Mouse (Mus musculus) midbrain, embryonic 12.5 days (tissue): ENCODE data around the gene Olfr338. TPM values are rescaled to one million over a fixed set of nuclear protein-coding genes. Genes with fewer than 3 reads are reported as not detected.
"Not testable (repeated sequence)": the region's sequence is repeated elsewhere in the genome, so short reads cannot be mapped to it uniquely, and the experiment has no call there.

ENCODE experiments used
- ATAC-seq: fragments of 200-750 bp; cut with Nextera tagmentation; 2 replicates; pipeline ENCODE4 v1.8.0; 2017; ENCODE audit warnings: low read depth, moderate TSS enrichment, moderate library complexity; ENCODE audit not compliant: low FRiP score
- H3K27ac ChIP-seq: fragments of 300-500 bp; sonication (generic); replicated peaks from 2 replicates; pipeline ENCODE4 v1.5.1; 2016; ENCODE audit warnings: mild to moderate bottlenecking
- H3K27me3 ChIP-seq: fragments of 300-500 bp; sonication (generic); 2 replicates; pipeline ENCODE4 v1.6.1; 2016; ENCODE audit warnings: mild to moderate bottlenecking
- H3K36me3 ChIP-seq: fragments of 300-500 bp; sonication (generic); 2 replicates; pipeline ENCODE4 v1.6.1; 2016
- H3K4me1 ChIP-seq: fragments of 300-500 bp; sonication (generic); 2 replicates; pipeline ENCODE4 v1.6.1; 2016
- H3K4me2 ChIP-seq: fragments of 300-500 bp; sonication (generic); replicated peaks from 2 replicates; pipeline ENCODE4 v1.6.1; 2016; ENCODE audit warnings: mild to moderate bottlenecking, moderate library complexity
- H3K4me3 ChIP-seq: fragments of 300-500 bp; sonication (generic); 2 replicates; pipeline ENCODE4 v1.5.1; 2016; ENCODE audit warnings: mild to moderate bottlenecking
- H3K9ac ChIP-seq: fragments of 300-500 bp; sonication (generic); replicated peaks from 2 replicates; pipeline ENCODE4 v1.6.1; 2016; ENCODE audit warnings: mild to moderate bottlenecking, moderate library complexity
- H3K9me3 ChIP-seq: fragments of 300-500 bp; sonication (generic); 2 replicates; pipeline ENCODE4 v1.6.1; 2016; ENCODE audit warnings: mild to moderate bottlenecking
- WGBS: fragments of 180-500 bp; shearing (Covaris S2); methylation state at CpG from one replicate; pipeline ENCODE4 v1.1.7; 2016; 5-methylcytosine and 5-hydroxymethylcytosine counted together
- polyA plus RNA-seq: library from polyadenylated mRNA; unstranded; fragments of >200 nt; fragmentation: Nextera tagmentation; extraction: Ambion mirVana; gene quantifications from 2 replicates; pipeline ENCODE4 v1.2.1, GENCODE M21; 2016

The Olfr338 gene
- polyA plus RNA-seq, result not detected in 2 replicates

DNA sequence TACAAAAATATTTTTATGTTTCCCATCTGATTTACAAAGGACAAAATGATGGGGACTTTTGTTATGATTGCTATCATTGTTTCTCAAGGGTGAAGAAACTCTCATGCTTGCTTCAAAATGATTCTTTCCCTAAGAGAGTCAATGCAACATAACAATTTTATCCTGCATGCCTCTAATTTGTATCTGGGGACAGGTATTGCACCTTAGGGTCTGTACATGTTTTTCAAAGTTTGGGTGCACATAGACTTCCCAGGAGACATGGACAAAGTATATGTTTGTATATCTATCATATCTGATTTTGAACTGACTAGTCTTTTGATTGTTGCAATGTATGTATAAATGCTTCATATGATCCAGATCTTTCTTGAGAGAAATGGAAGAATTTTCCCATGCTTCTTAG lies at the start of gene Olfr338:
Gene Olfr338 (plus strand): TSS at position 301 of the 400 bp plus-strand sequence.
- Histone ChIP-seq H3K9ac (no peak within 1 kb of the TSS), H3K27ac (no peak within 1 kb of the TSS), H3K4me3 (no peak within 1 kb of the TSS), H3K27me3 (no peaks in the 10 kb centered on the region), H3K4me1 (no peaks in the 10 kb centered on the region), H3K4me2 (no peak within 1 kb of the TSS), H3K36me3 (no peaks in the 10 kb centered on the region), H3K9me3 (peaks cover 12% of the 10 kb centered on the region)
- ATAC-seq, result no peak

DNA sequence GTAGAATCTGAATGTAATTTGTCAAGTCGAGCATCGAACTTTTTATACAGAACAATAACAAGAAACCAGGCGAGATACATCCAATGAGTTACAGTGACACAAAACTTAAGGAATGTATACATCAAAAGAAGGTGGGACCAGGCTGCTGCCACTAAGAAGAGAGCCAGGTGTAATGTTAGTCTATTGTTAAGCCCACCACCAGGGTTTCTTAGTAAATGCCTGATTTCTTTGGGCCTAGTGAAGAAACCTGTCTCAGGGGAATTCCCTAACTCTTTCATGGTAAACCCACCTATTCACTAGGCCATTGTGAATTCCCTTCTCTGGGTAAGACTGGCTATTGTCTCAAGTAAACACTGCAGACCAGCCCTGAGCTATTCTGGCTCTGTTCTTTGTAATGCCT lies 41.9 kb downstream of the Olfr338 start:
- not testable (repeated sequence) for H3K4me1 ChIP-seq, H3K27ac ChIP-seq, H3K4me2 ChIP-seq, H3K36me3 ChIP-seq, H3K27me3 ChIP-seq, ATAC-seq, H3K4me3 ChIP-seq, H3K9ac ChIP-seq
- H3K9me3 ChIP-seq, result peaks cover 19% of the 10 kb centered on the region
- 85% methylated on average over 3 of the region's 3 CpGs for WGBS

DNA sequence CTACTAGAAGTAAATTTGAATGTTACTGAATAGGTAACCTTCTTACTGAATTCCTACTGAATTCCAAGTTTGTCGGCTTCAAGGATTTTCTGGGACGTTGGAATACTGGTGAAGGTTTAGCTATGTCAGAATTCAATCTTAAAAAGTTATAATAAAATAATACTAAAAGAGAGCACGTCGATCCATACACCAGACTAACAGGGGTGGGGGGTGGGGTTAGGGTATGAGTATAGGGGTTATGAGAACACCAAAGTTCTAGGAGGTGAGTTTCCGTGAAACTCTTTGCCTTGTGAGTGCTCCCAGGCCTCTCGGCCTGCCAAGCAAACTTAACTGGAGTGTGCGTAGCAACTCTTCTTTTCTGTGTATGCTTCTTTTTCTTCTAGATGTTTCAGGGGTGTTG lies 42.3 kb downstream of the Olfr338 start:
- not testable (repeated sequence) for H3K4me3 ChIP-seq, H3K4me2 ChIP-seq, H3K27me3 ChIP-seq, ATAC-seq, H3K9ac ChIP-seq, H3K36me3 ChIP-seq, H3K27ac ChIP-seq, H3K4me1 ChIP-seq
- WGBS, result 87% methylated on average over 7 of the region's 7 CpGs
- peaks cover 19% of the 10 kb centered on the region for H3K9me3 ChIP-seq

DNA sequence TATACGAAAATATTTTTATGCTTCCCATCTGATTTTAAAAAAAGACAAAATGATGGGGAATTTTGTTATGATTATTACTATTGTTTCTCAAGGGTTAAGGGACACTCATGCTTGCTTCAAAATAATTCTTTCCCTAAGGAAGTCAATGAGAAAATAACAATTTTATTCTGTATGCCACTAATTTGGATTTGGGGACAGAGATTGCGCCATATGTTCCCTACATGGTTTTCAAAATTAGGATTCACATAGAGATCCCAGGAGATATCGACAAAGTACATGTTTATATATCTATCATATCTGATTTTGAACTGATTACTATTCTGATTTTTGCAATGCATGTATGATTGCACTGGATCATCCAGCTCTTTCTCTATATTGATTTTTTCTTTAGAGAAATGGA lies 45.3 kb downstream of the Olfr338 start, which contains the start of gene Olfr339:
Gene Olfr339 (plus strand): TSS at position 301 of the 400 bp plus-strand sequence.
- no peak within 1 kb of the TSS for H3K27ac ChIP-seq
- no peak within 1 kb of the TSS for H3K4me3 ChIP-seq
- H3K36me3 ChIP-seq, result no peaks in the 10 kb centered on the region
- H3K4me2 ChIP-seq, result no peak within 1 kb of the TSS
- WGBS, result 86% methylated on average over 3 of the region's 3 CpGs
- no peak for ATAC-seq
- H3K27me3 ChIP-seq, result no peaks in the 10 kb centered on the region
- H3K4me1 ChIP-seq, result no peaks in the 10 kb centered on the region
- H3K9ac ChIP-seq, result no peak within 1 kb of the TSS
- H3K9me3 ChIP-seq, result peaks cover 19% of the 10 kb centered on the region

Other genes starting within 250 kb of the Olfr338 start
- gene Mrrf, start 237.1 kb upstream of the Olfr338 start, polyA plus RNA-seq, result 19.0 and 25.5 TPM in 2 replicates
- 125 and 128 TPM in 2 replicates for gene Rbm18, start 236.7 kb upstream of the Olfr338 start, polyA plus RNA-seq
- gene Ptgs1, start 143.1 kb upstream of the Olfr338 start, polyA plus RNA-seq, result 3.9 and 4.4 TPM in 2 replicates
- gene Olfr339, start 45.4 kb downstream of the Olfr338 start, polyA plus RNA-seq, result not detected in 2 replicates
- not detected in 2 replicates for gene Olfr340, start 79.1 kb downstream of the Olfr338 start, polyA plus RNA-seq
- not detected in 2 replicates for gene Olfr341, start 108.9 kb downstream of the Olfr338 start, polyA plus RNA-seq
- gene Olfr342, start 151.5 kb downstream of the Olfr338 start, polyA plus RNA-seq, result not detected in 2 replicates
- not detected in 2 replicates for gene Olfr344, start 193.1 kb downstream of the Olfr338 start, polyA plus RNA-seq